Mouse (Mus musculus) stomach, postnatal 0 days (tissue): ENCODE results near the gene Ptprg.

Experiments
- CTCF ChIP-seq: IDR thresholded peaks from 2 replicates; pipeline ENCODE4 v1.5.1; 2016; ENCODE audit warnings: antibody characterized with exemption, low read depth, mild to moderate bottlenecking, moderate library complexity
- EP300 ChIP-seq: optimal IDR thresholded peaks from 2 replicates; pipeline ENCODE3; 2016; ENCODE audit warnings: antibody characterized with exemption

- no peak for TF ChIP-seq CTCF
- TF ChIP-seq EP300: no peak
Measured at GRCm38 (mm10) chr14:11623576-11623975, 70.2 kb downstream of the Ptprg start.
